15 mouse cellular contexts compared by ENCODE assay signal in the genomic region with DNA sequence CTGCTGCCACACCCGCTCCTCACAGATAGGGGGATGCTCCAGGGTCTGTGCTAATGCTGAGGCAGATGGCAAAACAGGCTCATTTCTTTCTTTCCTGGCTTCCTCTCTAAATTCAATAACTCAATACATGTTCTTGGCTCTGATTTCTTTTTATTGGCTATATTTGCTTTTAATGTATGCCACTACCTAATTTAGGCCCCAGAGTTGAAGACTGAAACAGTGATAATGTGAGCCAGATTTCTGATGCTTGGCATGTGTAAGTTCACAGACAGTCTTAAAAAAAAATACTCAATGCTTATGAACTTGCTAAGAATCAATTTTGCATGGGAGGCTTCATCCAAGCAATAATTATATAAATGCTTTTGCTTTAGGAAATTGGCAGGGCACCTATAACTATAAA.
"Had no signal": no experiment of that assay in that cellular context is flagged by ENCODE, and none has a peak within 500 bp of the region (broad histone marks: within the 10 kb centered on the region; RNA-seq: fewer than 3 reads in every experiment).

No protein-coding gene starts in this region.

- H3K4me2 ChIP-seq: lung, embryonic 15.5 days; midbrain, embryonic 11.5 days; midbrain, embryonic 13.5 days; midbrain, embryonic 15.5 days; neural tube, embryonic 12.5 days had no signal

- ATAC-seq: lung, postnatal 0 days; midbrain, embryonic 13.5 days; midbrain, embryonic 15.5 days had no signal

- H3K27ac ChIP-seq: lung, embryonic 15.5 days; macrophage; midbrain, embryonic 13.5 days; midbrain, embryonic 15.5 days; neural tube, embryonic 12.5 days had no signal

- DNase-seq: lung, adult 2 months; lung, postnatal 14 days; lung, postnatal 36 days; right cerebral cortex, postnatal 14 days; thymus, adult 18-20 months; thymus, postnatal 14 days; thymus, postnatal 36 days had no signal

- H3K9ac ChIP-seq: lung, embryonic 15.5 days; midbrain, embryonic 13.5 days; midbrain, embryonic 15.5 days; neural tube, embryonic 12.5 days had no signal

- H3K4me3 ChIP-seq: lung, embryonic 15.5 days; megakaryocyte, embryonic 14.5 days; midbrain, embryonic 13.5 days; midbrain, embryonic 15.5 days; neural tube, embryonic 12.5 days had no signal

- H3K36me3 ChIP-seq: lung, embryonic 15.5 days; midbrain, embryonic 13.5 days; midbrain, embryonic 15.5 days; neural tube, embryonic 12.5 days had no signal

- H3K27me3 ChIP-seq: lung, embryonic 15.5 days; megakaryocyte, embryonic 14.5 days; midbrain, embryonic 13.5 days; midbrain, embryonic 15.5 days; neural tube, embryonic 12.5 days had no signal

- H3K9me3 ChIP-seq: lung, embryonic 15.5 days; megakaryocyte, embryonic 14.5 days; midbrain, embryonic 13.5 days; midbrain, embryonic 15.5 days; neural tube, embryonic 12.5 days had no signal
